Mouse (Mus musculus): ENCODE measurements around the gene Col15a1. TPM values are rescaled to one million over a fixed set of nuclear protein-coding genes. Genes with fewer than 3 reads are reported as not detected.

The Col15a1 gene
- total RNA-seq, 1 experiment, result 0.31 TPM

GRCm38 (mm10) chr4:47284874-47285273 lies 76.9 kb downstream of the Col15a1 start:
- H3K4me1 ChIP-seq (ENCODE audit: control insufficient read depth in 2 of 2, insufficient read depth in 2 of 2, low read length in 2 of 2, poor library complexity in 1 of 2), result no peaks in the 10 kb centered on the region
- H3K27ac ChIP-seq (ENCODE audit: insufficient read depth, low read depth, low read length, poor library complexity, severe bottlenecking), result no peak overlapping the region
- H3K36me3 ChIP-seq (ENCODE audit: control insufficient read depth, insufficient read depth, low read length, poor library complexity, severe bottlenecking), result no peaks in the 10 kb centered on the region
- in situ Hi-C loops (cut with MboI; ENCODE audit: low sequenced_read_pairs in 2 of 2, unreplicated experiment in 2 of 2), result no loop called here
- H3K9ac ChIP-seq (ENCODE audit: insufficient read depth, low read depth, low read length, poor library complexity, severe bottlenecking), result no peak overlapping the region
- H3K4me3 ChIP-seq (ENCODE audit: insufficient read depth in 1 of 2, low read depth in 1 of 2, low read length in 2 of 2, poor library complexity in 1 of 2, severe bottlenecking in 1 of 2), result no peak overlapping the region
- TF ChIP-seq ZC3H11A (IDR thresholded peaks at IDR 0.05; ENCODE audit: borderline replicate concordance, low read depth, low read length) (no peak), MAFK (IDR thresholded peaks at IDR 0.05; ENCODE audit: insufficient read depth, low read depth, low read length) (no peak), HCFC1 (IDR thresholded peaks at IDR 0.05; ENCODE audit: borderline replicate concordance, insufficient read depth, low read length) (no peak), ZNF384 (IDR thresholded peaks at IDR 0.05; ENCODE audit: low read depth, low read length) (no peak), CHD2 (IDR thresholded peaks at IDR 0.05; ENCODE audit: low read depth, low read length) (no peak)
- no peak for DNase-seq (ENCODE audit: low read depth, low spot score)
- H3K9me3 ChIP-seq (ENCODE audit: control insufficient read depth, insufficient read depth, low read depth, low read length), result no peaks in the 10 kb centered on the region

GRCm38 (mm10) chr4:47286599-47287147 lies 78.7 kb downstream of the Col15a1 start:
- no peaks in the 10 kb centered on the region for H3K36me3 ChIP-seq (ENCODE audit: control insufficient read depth, insufficient read depth, low read length, poor library complexity, severe bottlenecking)
- H3K4me1 ChIP-seq (ENCODE audit: control insufficient read depth in 2 of 2, insufficient read depth in 2 of 2, low read length in 2 of 2, poor library complexity in 1 of 2), result no peaks in the 10 kb centered on the region
- H3K4me3 ChIP-seq (ENCODE audit: insufficient read depth in 1 of 2, low read depth in 1 of 2, low read length in 2 of 2, poor library complexity in 1 of 2, severe bottlenecking in 1 of 2), result no peak overlapping the region
- no peak for TF ChIP-seq HCFC1 (IDR thresholded peaks at IDR 0.05; ENCODE audit: borderline replicate concordance, insufficient read depth, low read length)
- TF ChIP-seq CHD2 (IDR thresholded peaks at IDR 0.05; ENCODE audit: low read depth, low read length), result no peak
- no peak for TF ChIP-seq MAFK (IDR thresholded peaks at IDR 0.05; ENCODE audit: insufficient read depth, low read depth, low read length)
- TF ChIP-seq ZNF384 (IDR thresholded peaks at IDR 0.05; ENCODE audit: low read depth, low read length), result no peak
- TF ChIP-seq ZC3H11A (IDR thresholded peaks at IDR 0.05; ENCODE audit: borderline replicate concordance, low read depth, low read length), result no peak
- no peaks in the 10 kb centered on the region for H3K9me3 ChIP-seq (ENCODE audit: control insufficient read depth, insufficient read depth, low read depth, low read length)
- H3K27ac ChIP-seq (ENCODE audit: insufficient read depth, low read depth, low read length, poor library complexity, severe bottlenecking), result no peak overlapping the region
- DNase-seq (ENCODE audit: low read depth, low spot score), result no peak
- in situ Hi-C loops (cut with MboI; ENCODE audit: low sequenced_read_pairs in 2 of 2, unreplicated experiment in 2 of 2), result no loop called here
- no peak overlapping the region for H3K9ac ChIP-seq (ENCODE audit: insufficient read depth, low read depth, low read length, poor library complexity, severe bottlenecking)

GRCm38 (mm10) chr4:47287468-47287867 lies 79.5 kb downstream of the Col15a1 start:
- no peak overlapping the region for H3K4me3 ChIP-seq (ENCODE audit: insufficient read depth in 1 of 2, low read depth in 1 of 2, low read length in 2 of 2, poor library complexity in 1 of 2, severe bottlenecking in 1 of 2)
- H3K27ac ChIP-seq (ENCODE audit: insufficient read depth, low read depth, low read length, poor library complexity, severe bottlenecking), result no peak overlapping the region
- no peaks in the 10 kb centered on the region for H3K4me1 ChIP-seq (ENCODE audit: control insufficient read depth in 2 of 2, insufficient read depth in 2 of 2, low read length in 2 of 2, poor library complexity in 1 of 2)
- in situ Hi-C loops (cut with MboI; ENCODE audit: low sequenced_read_pairs in 2 of 2, unreplicated experiment in 2 of 2), result no loop called here
- no peak for DNase-seq (ENCODE audit: low read depth, low spot score)
- H3K9me3 ChIP-seq (ENCODE audit: control insufficient read depth, insufficient read depth, low read depth, low read length), result no peaks in the 10 kb centered on the region
- no peak overlapping the region for H3K9ac ChIP-seq (ENCODE audit: insufficient read depth, low read depth, low read length, poor library complexity, severe bottlenecking)
- H3K36me3 ChIP-seq (ENCODE audit: control insufficient read depth, insufficient read depth, low read length, poor library complexity, severe bottlenecking), result no peaks in the 10 kb centered on the region
- TF ChIP-seq MAFK (IDR thresholded peaks at IDR 0.05; ENCODE audit: insufficient read depth, low read depth, low read length) (no peak), CHD2 (IDR thresholded peaks at IDR 0.05; ENCODE audit: low read depth, low read length) (no peak)

GRCm38 (mm10) chr4:47288306-47288705 lies 80.3 kb downstream of the Col15a1 start:
- Histone ChIP-seq H3K9ac (ENCODE audit: insufficient read depth, low read depth, low read length, poor library complexity, severe bottlenecking) (no peak overlapping the region), H3K9me3 (ENCODE audit: control insufficient read depth, insufficient read depth, low read depth, low read length) (no peaks in the 10 kb centered on the region), H3K4me1 (ENCODE audit: control insufficient read depth in 2 of 2, insufficient read depth in 2 of 2, low read length in 2 of 2, poor library complexity in 1 of 2) (no peaks in the 10 kb centered on the region), H3K27ac (ENCODE audit: insufficient read depth, low read depth, low read length, poor library complexity, severe bottlenecking) (no peak overlapping the region), H3K36me3 (ENCODE audit: control insufficient read depth, insufficient read depth, low read length, poor library complexity, severe bottlenecking) (no peaks in the 10 kb centered on the region), H3K4me3 (ENCODE audit: insufficient read depth in 1 of 2, low read depth in 1 of 2, low read length in 2 of 2, poor library complexity in 1 of 2, severe bottlenecking in 1 of 2) (no peak overlapping the region)
- in situ Hi-C loops (cut with MboI; ENCODE audit: low sequenced_read_pairs in 2 of 2, unreplicated experiment in 2 of 2), result no loop called here
- no peak for TF ChIP-seq MAFK (IDR thresholded peaks at IDR 0.05; ENCODE audit: insufficient read depth, low read depth, low read length)
- no peak for TF ChIP-seq HCFC1 (IDR thresholded peaks at IDR 0.05; ENCODE audit: borderline replicate concordance, insufficient read depth, low read length)
- TF ChIP-seq CHD2 (IDR thresholded peaks at IDR 0.05; ENCODE audit: low read depth, low read length), result no peak
- TF ChIP-seq ZNF384 (IDR thresholded peaks at IDR 0.05; ENCODE audit: low read depth, low read length), result no peak
- TF ChIP-seq ZC3H11A (IDR thresholded peaks at IDR 0.05; ENCODE audit: borderline replicate concordance, low read depth, low read length), result no peak
- no peak for DNase-seq (ENCODE audit: low read depth, low spot score)

- no peak for DNase-seq (ENCODE audit: low read depth, low spot score)
- in situ Hi-C loops (cut with MboI; ENCODE audit: low sequenced_read_pairs in 2 of 2, unreplicated experiment in 2 of 2), result no loop called here
- no peaks in the 10 kb centered on the region for H3K9me3 ChIP-seq (ENCODE audit: control insufficient read depth, insufficient read depth, low read depth, low read length)
- no peaks in the 10 kb centered on the region for H3K4me1 ChIP-seq (ENCODE audit: control insufficient read depth in 2 of 2, insufficient read depth in 2 of 2, low read length in 2 of 2, poor library complexity in 1 of 2)
- no peak overlapping the region for H3K9ac ChIP-seq (ENCODE audit: insufficient read depth, low read depth, low read length, poor library complexity, severe bottlenecking)
- no peaks in the 10 kb centered on the region for H3K36me3 ChIP-seq (ENCODE audit: control insufficient read depth, insufficient read depth, low read length, poor library complexity, severe bottlenecking)
- TF ChIP-seq MAFK (IDR thresholded peaks at IDR 0.05; ENCODE audit: insufficient read depth, low read depth, low read length), result no peak
- no peak for TF ChIP-seq CHD2 (IDR thresholded peaks at IDR 0.05; ENCODE audit: low read depth, low read length)
- TF ChIP-seq ZC3H11A (IDR thresholded peaks at IDR 0.05; ENCODE audit: borderline replicate concordance, low read depth, low read length), result no peak
- TF ChIP-seq HCFC1 (IDR thresholded peaks at IDR 0.05; ENCODE audit: borderline replicate concordance, insufficient read depth, low read length), result no peak
- no peak for TF ChIP-seq ZNF384 (IDR thresholded peaks at IDR 0.05; ENCODE audit: low read depth, low read length)
- no peak overlapping the region for H3K27ac ChIP-seq (ENCODE audit: insufficient read depth, low read depth, low read length, poor library complexity, severe bottlenecking)
- H3K4me3 ChIP-seq (ENCODE audit: insufficient read depth in 1 of 2, low read depth in 1 of 2, low read length in 2 of 2, poor library complexity in 1 of 2, severe bottlenecking in 1 of 2), result no peak overlapping the region
Measured at GRCm38 (mm10) chr4:47289526-47289925, 81.6 kb downstream of the Col15a1 start.

Data from ES-E14 (cell line).